Mouse (Mus musculus) ES-E14 (cell line): ENCODE measurements at regions not wholly inside any gene's neighbourhood (a gene's known extent, or its start where the extent isn't known, plus 50 kb on each side); places are given as distances from the start of the nearest gene placed in this dataset.

Source experiments
- CHD2 ChIP-seq: IDR thresholded peaks from 2 replicates; pipeline ENCODE4 v1.6.1; 2014; ENCODE audit warnings: mild to moderate bottlenecking, low read depth, low read length, inconsistent platforms
- HCFC1 ChIP-seq: IDR thresholded peaks from 2 replicates; pipeline ENCODE4 v1.6.1; 2012; ENCODE audit warnings: low read length, inconsistent platforms, borderline replicate concordance; ENCODE audit not compliant: insufficient read depth
- MAFK ChIP-seq: IDR thresholded peaks from 2 replicates; pipeline ENCODE4 v1.6.1; 2014; ENCODE audit warnings: mild to moderate bottlenecking, low read depth, low read length, inconsistent platforms; ENCODE audit not compliant: insufficient read depth
- ZC3H11A ChIP-seq: IDR thresholded peaks from 2 replicates; pipeline ENCODE4 v1.6.1; 2012; ENCODE audit warnings: low read depth, mild to moderate bottlenecking, inconsistent platforms, low read length, borderline replicate concordance
- ZNF384 ChIP-seq: IDR thresholded peaks from 2 replicates; pipeline ENCODE4 v1.6.1; 2012; ENCODE audit warnings: low read depth, low read length, inconsistent platforms

- TF ChIP-seq ZC3H11A (no peak), HCFC1 (no peak), MAFK (no peak), CHD2 (no peak), ZNF384 (no peak)
Observed at GRCm38 (mm10) chr1:65509003-65509402, 227.1 kb downstream of the Pth2r start.
